Mouse (Mus musculus) thymus, adult 2 months (tissue): ENCODE data around the gene Rhbdd1. TPM values are rescaled to one million over a fixed set of nuclear protein-coding genes. Genes with fewer than 3 reads are reported as not detected.

Source experiments
- DNase-seq: peaks from one replicate; pipeline ENCODE4 v3.0.0; 2021
- H3K27ac ChIP-seq: fragments of 200-500 bp; 2 replicates; pipeline ENCODE4 v1.5.1; 2012; ENCODE audit warnings: low read length, control low read depth; ENCODE audit not compliant: control insufficient read depth, insufficient read depth
- H3K27me3 ChIP-seq: fragments of 200-500 bp; 2 replicates; pipeline ENCODE4 v1.6.1; 2012; ENCODE audit warnings: mild to moderate bottlenecking, low read length, moderate library complexity, mixed read lengths; ENCODE audit not compliant: control insufficient read depth, insufficient read depth
- H3K36me3 ChIP-seq: fragments of 200-500 bp; 2 replicates; pipeline ENCODE4 v1.6.1; 2012; ENCODE audit warnings: mild to moderate bottlenecking, low read length, moderate library complexity; ENCODE audit not compliant: control insufficient read depth, insufficient read depth
- H3K4me1 ChIP-seq: fragments of 200-500 bp; replicated peaks from 2 replicates; pipeline ENCODE4 v1.6.1; 2012; ENCODE audit warnings: low read length; ENCODE audit not compliant: control insufficient read depth, insufficient read depth
- H3K4me3 ChIP-seq: fragments of 200-500 bp; 2 replicates; pipeline ENCODE4 v1.5.1; 2012; ENCODE audit warnings: mild to moderate bottlenecking, low read length, control low read depth, moderate library complexity; ENCODE audit not compliant: control insufficient read depth, insufficient read depth
- CTCF ChIP-seq: fragments of 200-500 bp; IDR thresholded peaks from 2 replicates; pipeline ENCODE4 v1.5.1; 2012; ENCODE audit warnings: mild to moderate bottlenecking, control low read depth, low read length, moderate library complexity, borderline replicate concordance; ENCODE audit not compliant: control insufficient read depth, poor library complexity, insufficient read depth; ENCODE audit errors: extremely low read depth
- POLR2A ChIP-seq: fragments of 200-500 bp; IDR thresholded peaks from 2 replicates; pipeline ENCODE4 v1.6.1; 2012; ENCODE audit warnings: mild to moderate bottlenecking, low read length, control low read depth, moderate library complexity; ENCODE audit not compliant: control insufficient read depth, poor library complexity, insufficient read depth; ENCODE audit errors: extremely low read depth
- WGBS: fragments of 180-500 bp; shearing (Covaris S2); methylation state at CpG from one replicate; pipeline ENCODE4 v1.1.7; 2018; 5-methylcytosine and 5-hydroxymethylcytosine counted together
- polyA plus RNA-seq: library from polyadenylated mRNA; depleted of rRNA; stranded (reverse); fragments of >200 nt; gene quantifications from 2 replicates; pipeline ENCODE4 v1.2.3, GENCODE M21; 2012

Gene Rhbdd1
- polyA plus RNA-seq, 1 experiment = 10.7 TPM

- WGBS = 94% methylated on average over 1 of the region's 1 CpGs
- no peaks in the 10 kb centered on the region for H3K27me3 ChIP-seq
- TF ChIP-seq CTCF = no peak
- TF ChIP-seq POLR2A = no peak
- no peak overlapping the region for H3K27ac ChIP-seq
- H3K4me3 ChIP-seq = no peak overlapping the region
- H3K4me1 ChIP-seq = no peaks in the 10 kb centered on the region; the same call in 1 of the 2 replicates
- no peaks in the 10 kb centered on the region for H3K36me3 ChIP-seq
- DNase-seq = no peak
Observed at GRCm38 (mm10) chr1:82359648-82360026, 43.4 kb downstream of the Rhbdd1 start.

GRCm38 (mm10) chr1:82361240-82361639 lies 45.0 kb downstream of the Rhbdd1 start:
- DNase-seq = no peak

DNA sequence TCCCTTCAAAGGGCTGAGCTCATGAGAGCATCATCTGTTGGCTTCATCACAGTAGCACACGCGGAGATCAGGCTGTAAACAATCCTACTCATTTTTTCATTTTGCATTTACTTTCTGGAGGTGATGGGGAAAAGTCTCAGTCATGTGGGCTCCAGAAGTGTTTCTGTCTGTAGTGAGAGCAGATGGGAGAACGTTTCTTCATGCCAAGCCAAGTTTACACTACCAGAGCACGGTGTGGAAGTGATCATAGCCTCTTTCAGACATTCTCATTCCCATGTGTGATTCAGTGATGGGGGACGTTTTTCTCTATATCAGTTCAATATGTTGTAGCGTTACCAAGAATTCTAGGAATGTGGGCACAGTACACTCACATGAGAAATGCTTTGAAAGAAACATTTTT lies 45.9 kb downstream of the Rhbdd1 start:
- Histone ChIP-seq H3K4me3 (no peak overlapping the region), H3K27me3 (no peaks in the 10 kb centered on the region), H3K4me1 (no peaks in the 10 kb centered on the region; the same call in 1 of the 2 replicates), H3K27ac (no peak overlapping the region), H3K36me3 (no peaks in the 10 kb centered on the region)
- WGBS = 96% methylated on average over 6 of the region's 6 CpGs
- no peak for TF ChIP-seq POLR2A
- TF ChIP-seq CTCF = no peak
- no peak for DNase-seq

More at GRCm38 (mm10) chr1:82361240-82361639, 45.0 kb downstream of the Rhbdd1 start:
- no peaks in the 10 kb centered on the region; the same call in 1 of the 2 replicates for H3K4me1 ChIP-seq
- H3K4me3 ChIP-seq = no peak overlapping the region
- TF ChIP-seq POLR2A (no peak), CTCF (no peak)
- H3K27ac ChIP-seq = no peak overlapping the region
- no peaks in the 10 kb centered on the region for H3K36me3 ChIP-seq
- no peaks in the 10 kb centered on the region for H3K27me3 ChIP-seq
- 91% methylated on average over 4 of the region's 4 CpGs for WGBS

DNA sequence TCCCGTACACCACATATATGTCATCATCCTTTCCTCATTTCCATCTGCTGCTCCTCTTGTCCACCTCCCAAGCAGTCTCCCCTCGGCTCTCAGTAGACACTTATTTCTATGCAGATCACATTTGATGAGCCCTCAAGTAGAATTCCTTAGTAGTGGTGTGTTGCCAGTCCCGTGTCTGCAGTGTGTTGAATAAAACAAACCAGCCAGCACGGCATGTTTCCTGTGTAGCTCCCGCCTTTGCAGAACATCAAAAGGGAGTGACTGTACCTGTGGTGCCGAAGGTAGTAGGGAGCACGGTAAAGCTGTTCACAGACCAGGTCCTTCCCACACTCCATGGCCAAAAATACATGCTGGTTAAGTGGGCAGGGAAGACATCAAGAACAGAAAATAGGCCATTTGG lies 47.8 kb downstream of the Rhbdd1 start:
- H3K27me3 ChIP-seq = no peaks in the 10 kb centered on the region
- WGBS = 90% methylated on average over 7 of the region's 7 CpGs
- TF ChIP-seq POLR2A (no peak), CTCF (no peak)
- no peaks in the 10 kb centered on the region for H3K36me3 ChIP-seq
- no peak for DNase-seq
- H3K4me3 ChIP-seq = no peak overlapping the region
- H3K27ac ChIP-seq = no peak overlapping the region
- no peaks in the 10 kb centered on the region; the same call in 1 of the 2 replicates for H3K4me1 ChIP-seq

DNA sequence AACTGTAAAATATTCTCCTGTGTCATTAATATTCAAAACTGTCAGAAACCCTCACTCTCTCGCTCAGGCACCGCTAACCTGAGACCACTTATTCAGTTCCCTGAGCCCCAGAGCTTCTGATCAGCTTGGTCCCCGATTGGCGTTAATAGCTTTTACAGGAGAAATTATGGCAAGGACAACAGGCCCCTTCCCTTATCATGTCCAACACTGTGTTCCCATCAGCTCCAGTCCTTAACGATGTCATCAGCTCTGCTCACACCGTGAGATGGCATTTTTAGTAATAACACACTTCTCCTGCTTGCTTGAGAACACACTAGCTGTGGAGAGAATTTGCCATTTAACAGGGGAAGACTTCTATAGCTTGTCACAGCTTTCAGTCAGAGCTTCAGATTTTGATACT lies 48.2 kb downstream of the Rhbdd1 start:
- Histone ChIP-seq H3K27ac (no peak overlapping the region), H3K4me3 (no peak overlapping the region), H3K4me1 (no peaks in the 10 kb centered on the region; the same call in 1 of the 2 replicates), H3K36me3 (no peaks in the 10 kb centered on the region), H3K27me3 (no peaks in the 10 kb centered on the region)
- TF ChIP-seq CTCF (no peak), POLR2A (no peak)
- 93% methylated on average over 6 of the region's 6 CpGs for WGBS
- no peak for DNase-seq

DNA sequence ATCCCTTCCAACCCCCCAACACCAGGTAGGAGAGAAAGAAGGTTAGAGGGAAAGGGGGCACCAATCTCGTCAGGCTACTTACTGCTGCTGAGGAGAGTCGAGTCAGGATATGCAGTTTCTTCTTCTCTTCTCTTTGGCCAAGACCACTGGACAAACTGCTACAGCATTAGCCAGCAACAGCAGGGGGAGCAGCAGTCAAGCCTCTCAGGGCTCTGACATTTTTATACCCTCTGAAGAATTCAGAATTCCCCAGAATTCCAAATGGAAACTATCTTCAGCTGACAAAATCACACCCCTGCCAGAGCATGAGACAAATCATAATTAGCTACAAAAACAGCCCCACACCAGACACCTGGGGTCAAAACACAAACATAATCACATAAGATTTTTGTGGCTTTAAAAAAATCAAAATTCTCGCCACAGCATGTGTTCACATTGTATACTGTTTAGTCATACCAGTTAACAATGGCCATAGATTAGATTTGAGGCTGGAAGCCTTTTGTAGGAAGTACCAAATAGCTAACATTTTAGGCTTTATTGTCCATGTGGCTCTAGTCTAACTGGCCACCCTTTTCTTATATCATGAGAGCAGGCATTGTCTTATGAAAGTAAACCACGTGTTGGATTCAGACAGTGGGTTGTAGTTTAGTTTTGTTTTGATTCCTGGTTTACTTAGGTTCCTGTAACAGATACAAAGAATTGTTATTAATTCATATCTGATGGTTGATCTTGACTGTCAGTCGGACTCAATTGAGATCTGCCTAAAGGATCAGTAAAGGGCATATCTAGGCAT lies 55.6 kb downstream of the Rhbdd1 start:
- Histone ChIP-seq H3K36me3 (no peaks in the 10 kb centered on the region), H3K27me3 (no peaks in the 10 kb centered on the region)
- 90% methylated on average over 5 of the region's 5 CpGs for WGBS

More for the DNA sequence above, 55.6 kb downstream of the Rhbdd1 start:
- DNase-seq = no peak
- Histone ChIP-seq H3K4me3 (no peak overlapping the region), H3K27ac (no peak overlapping the region), H3K4me1 (no peaks in the 10 kb centered on the region)
- TF ChIP-seq POLR2A = no peak
- no peak for TF ChIP-seq CTCF
